Mouse (Mus musculus) lung, adult 2 months (tissue): ENCODE data around the gene Myo1c.
"Not testable (repeated sequence)": the region's sequence is repeated elsewhere in the genome, so short reads cannot be mapped to it uniquely, and the experiment has no call there.

Source experiments
- CTCF ChIP-seq: fragments of 200-500 bp; IDR thresholded peaks from 2 replicates; pipeline ENCODE4 v1.5.1; 2011; ENCODE audit warnings: mild to moderate bottlenecking, low read length, control low read depth; ENCODE audit not compliant: insufficient read depth
- POLR2A ChIP-seq: fragments of 200-500 bp; IDR thresholded peaks from 2 replicates; pipeline ENCODE4 v1.6.1; 2011; ENCODE audit warnings: low read depth, mild to moderate bottlenecking, control low read depth, low read length, borderline replicate concordance; ENCODE audit errors: extremely low read depth

DNA sequence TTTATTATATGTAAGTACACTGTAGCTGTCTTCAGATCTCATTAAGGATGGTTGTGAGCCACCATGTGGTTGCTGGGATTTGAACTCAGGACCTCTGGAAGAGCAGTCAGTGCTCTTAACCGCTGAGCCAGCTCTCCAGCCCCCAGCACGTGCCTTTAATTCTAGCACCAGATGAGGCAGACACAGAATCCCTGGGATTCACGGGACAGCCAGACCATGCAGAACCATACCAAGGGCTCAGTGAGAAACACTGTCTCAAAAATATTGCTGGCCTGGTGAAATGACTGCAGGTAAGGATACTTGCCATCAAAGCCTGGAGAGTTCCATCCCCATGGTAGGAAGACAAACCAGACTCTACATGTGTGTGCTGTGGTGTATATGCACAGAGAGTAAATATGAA is 47.2 kb downstream of the Myo1c start:
- not testable (repeated sequence) for TF ChIP-seq CTCF, POLR2A
